Comparison of ENCODE assay signal across 22 mouse cellular contexts in the genomic region with DNA sequence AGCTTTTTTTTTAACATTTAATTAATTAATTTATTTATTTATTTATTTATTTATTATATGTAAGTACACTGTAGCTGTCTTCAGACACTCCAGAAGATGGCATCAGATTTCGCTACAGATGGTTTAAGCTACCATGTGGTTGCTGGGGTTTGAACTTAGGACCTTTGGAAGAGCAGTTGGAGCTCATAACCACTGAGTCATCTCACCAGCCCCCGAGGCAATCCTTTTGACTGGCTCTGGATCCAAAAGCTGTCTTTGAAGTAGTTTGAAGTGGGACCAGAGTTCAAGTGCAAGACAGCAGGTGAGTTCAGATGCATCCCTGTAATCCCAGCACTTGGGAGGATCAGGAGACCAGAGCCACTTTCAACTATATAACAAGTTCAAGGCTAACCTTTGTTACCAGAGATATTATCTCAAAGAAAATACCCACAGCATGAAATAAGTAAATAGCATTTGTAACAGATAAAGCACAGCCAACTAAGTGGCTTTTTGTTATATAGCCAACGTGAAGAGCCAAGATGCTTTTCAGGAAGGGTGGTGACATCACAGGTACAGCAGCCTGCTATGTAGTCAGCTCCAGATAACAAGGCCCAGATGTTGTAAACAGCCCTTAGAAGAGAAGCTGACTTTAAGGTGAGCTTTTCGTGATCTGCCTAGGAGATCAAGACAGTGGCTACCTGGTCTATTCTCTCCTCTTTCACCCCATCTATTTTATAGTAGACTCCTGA. TPM values are rescaled to one million over a fixed set of nuclear protein-coding genes. Genes with fewer than 3 reads are reported as not detected.
A peak's percentile ranks its signal among the peaks of the same experiment; 100 is the strongest.
DNase-seq lines count a peak whose midpoint lies in the region; ATAC-seq and TF ChIP-seq lines count a peak whose summit lies in the region.
"Had no signal": no experiment of that assay in that cellular context is flagged by ENCODE, and none has a peak within 500 bp of the region (broad histone marks: within the 10 kb centered on the region; RNA-seq: fewer than 3 reads in every experiment).

No protein-coding gene starts in this region.

- peak; percentile 45 for DNase-seq in Muller cell, postnatal 12 days (ENCODE audit: inconsistent ontology term)
- DNase-seq in liver, embryonic 14.5 days (ENCODE audit: low read depth in 3 of 3, low spot score in 3 of 3): no peak
- DNase-seq in lung, postnatal 0 days (ENCODE audit: low spot score): no peak
- no peak for DNase-seq in gastrocnemius, postnatal 25 days
- no peak for DNase-seq in layer of hippocampus, adult 2 months (ENCODE audit: low spot score in 2 of 2)
- DNase-seq: adrenal gland, postnatal 36 days; B cell, adult 2 months; cerebellum, adult 18-20 months; gastrocnemius, postnatal 36 days; kidney, adult 2 months; kidney, postnatal 25 days; layer of hippocampus, adult 9-11 months; retina, postnatal 1 day had no signal

- no peak overlapping the region for H3K4me2 ChIP-seq in intestine, postnatal 0 days (replicated peaks; ENCODE audit: low read depth)
- H3K4me2 ChIP-seq in intestine, embryonic 16.5 days (ENCODE audit: low read depth, low read length): no peak overlapping the region
- peak overlapping the region; percentile 57 for H3K4me2 ChIP-seq in liver, embryonic 14.5 days (ENCODE audit: low read depth)
- H3K4me2 ChIP-seq in lung, postnatal 0 days (replicated peaks; ENCODE audit: low read depth, low read length): no peak overlapping the region
- H3K4me2 ChIP-seq: limb, embryonic 12.5 days; lung, embryonic 15.5 days; midbrain, embryonic 12.5 days had no signal

- H3K36me3 ChIP-seq in intestine, postnatal 0 days (ENCODE audit: control insufficient read depth, insufficient read depth): no peaks in the 10 kb centered on the region
- no peaks in the 10 kb centered on the region for H3K36me3 ChIP-seq in intestine, embryonic 16.5 days (ENCODE audit: control insufficient read depth, insufficient read depth, low read length)
- H3K36me3 ChIP-seq in liver, embryonic 14.5 days (replicated peaks; ENCODE audit: control insufficient read depth, insufficient read depth, low read depth): no peaks in the 10 kb centered on the region
- no peaks in the 10 kb centered on the region for H3K36me3 ChIP-seq in lung, postnatal 0 days (ENCODE audit: insufficient read depth, low read length)
- H3K36me3 ChIP-seq: hindbrain, embryonic 10.5 days; limb, embryonic 12.5 days; lung, embryonic 15.5 days; midbrain, embryonic 12.5 days had no signal

- H3K4me1 ChIP-seq in intestine, postnatal 0 days (replicated peaks; ENCODE audit: control insufficient read depth, insufficient read depth, low read length): no peaks in the 10 kb centered on the region
- no peaks in the 10 kb centered on the region for H3K4me1 ChIP-seq in intestine, embryonic 16.5 days (ENCODE audit: control insufficient read depth, insufficient read depth, low read length)
- peaks cover 74 to 76% of the 10 kb centered on the region in 2 experiments for H3K4me1 ChIP-seq in liver, embryonic 14.5 days (replicated peaks; ENCODE audit: control insufficient read depth in 2 of 2, insufficient read depth in 2 of 2, low read length in 1 of 2)
- no peaks in the 10 kb centered on the region for H3K4me1 ChIP-seq in lung, postnatal 0 days (ENCODE audit: insufficient read depth, low read depth, low read length)
- H3K4me1 ChIP-seq: hindbrain, embryonic 10.5 days; limb, embryonic 12.5 days; lung, embryonic 15.5 days; midbrain, embryonic 12.5 days had no signal

- ATAC-seq in intestine, postnatal 0 days: peak; percentile 36; the same call in 1 of the 2 replicates
- no peak for ATAC-seq in intestine, embryonic 16.5 days
- ATAC-seq in liver, embryonic 14.5 days (ENCODE audit: insufficient read depth): peak; percentile 34; the same call in 1 of the 2 replicates
- no peak for ATAC-seq in lung, postnatal 0 days
- ATAC-seq: forebrain, embryonic 14.5 days had no signal

- TF ChIP-seq CTCF in intestine, postnatal 0 days (IDR thresholded peaks at IDR 0.05; ENCODE audit: low read depth): no peak
- no peak for TF ChIP-seq CTCF in liver, embryonic 14.5 days (IDR thresholded peaks at IDR 0.05; ENCODE audit: low read depth)
- no peak for TF ChIP-seq CTCF in lung, postnatal 0 days (IDR thresholded peaks at IDR 0.05)
- no peak for TF ChIP-seq CTCF in layer of hippocampus, adult 2 months (conservative IDR thresholded peaks at IDR 0.05)

- no peaks in the 10 kb centered on the region for H3K27me3 ChIP-seq in intestine, postnatal 0 days (replicated peaks; ENCODE audit: control insufficient read depth, insufficient read depth, low read length)
- H3K27me3 ChIP-seq in intestine, embryonic 16.5 days (replicated peaks; ENCODE audit: control insufficient read depth, insufficient read depth, low read length): no peaks in the 10 kb centered on the region
- no peaks in the 10 kb centered on the region for H3K27me3 ChIP-seq in liver, embryonic 14.5 days (ENCODE audit: control insufficient read depth, insufficient read depth, low read length)
- no peaks in the 10 kb centered on the region for H3K27me3 ChIP-seq in lung, postnatal 0 days (replicated peaks; ENCODE audit: insufficient read depth, low read length)
- H3K27me3 ChIP-seq: limb, embryonic 12.5 days; lung, embryonic 15.5 days; midbrain, embryonic 12.5 days had no signal

- no peak for TF ChIP-seq EP300 in liver, embryonic 14.5 days (IDR thresholded peaks at IDR 0.05; ENCODE audit: low read depth)
- TF ChIP-seq EP300 in lung, postnatal 0 days (IDR thresholded peaks at IDR 0.05): no peak

- H3K9ac ChIP-seq in intestine, postnatal 0 days (ENCODE audit: low read depth, low read length): no peak overlapping the region
- H3K9ac ChIP-seq in intestine, embryonic 16.5 days (ENCODE audit: low read depth, low read length): no peak overlapping the region
- peak overlapping the region; percentile 73 for H3K9ac ChIP-seq in liver, embryonic 14.5 days (replicated peaks)
- no peak overlapping the region for H3K9ac ChIP-seq in lung, postnatal 0 days (replicated peaks; ENCODE audit: low read depth)
- H3K9ac ChIP-seq: limb, embryonic 12.5 days; lung, embryonic 15.5 days; midbrain, embryonic 12.5 days had no signal

- no peaks in the 10 kb centered on the region for H3K9me3 ChIP-seq in intestine, postnatal 0 days (ENCODE audit: control insufficient read depth)
- no peaks in the 10 kb centered on the region for H3K9me3 ChIP-seq in intestine, embryonic 16.5 days (ENCODE audit: control insufficient read depth, low read length)
- no peaks in the 10 kb centered on the region for H3K9me3 ChIP-seq in liver, embryonic 14.5 days (ENCODE audit: control insufficient read depth, low read length)
- H3K9me3 ChIP-seq in lung, postnatal 0 days (ENCODE audit: low read length): no peaks in the 10 kb centered on the region
- H3K9me3 ChIP-seq: hindbrain, embryonic 10.5 days; limb, embryonic 12.5 days; lung, embryonic 15.5 days; midbrain, embryonic 12.5 days had no signal

- H3K27ac ChIP-seq in intestine, postnatal 0 days (ENCODE audit: low read depth, low read length): no peak overlapping the region
- no peak overlapping the region for H3K27ac ChIP-seq in intestine, embryonic 16.5 days (ENCODE audit: low read length)
- peak overlapping the region; percentile 92 for H3K27ac ChIP-seq in liver, embryonic 14.5 days
- no peak overlapping the region for H3K27ac ChIP-seq in lung, postnatal 0 days (ENCODE audit: low read length)
- no peak overlapping the region for H3K27ac ChIP-seq in layer of hippocampus, adult 2 months
- H3K27ac ChIP-seq: hindbrain, embryonic 10.5 days; limb, embryonic 12.5 days; lung, embryonic 15.5 days; macrophage; midbrain, embryonic 12.5 days; stomach, postnatal 0 days had no signal

- H3K4me3 ChIP-seq in intestine, postnatal 0 days (ENCODE audit: low read depth, low read length): no peak overlapping the region
- H3K4me3 ChIP-seq in intestine, embryonic 16.5 days (ENCODE audit: low read length): no peak overlapping the region
- no peak overlapping the region for H3K4me3 ChIP-seq in liver, embryonic 14.5 days (ENCODE audit: insufficient read depth in 1 of 2, low read depth in 2 of 2, low read length in 2 of 2)
- H3K4me3 ChIP-seq in lung, postnatal 0 days (ENCODE audit: low read depth, low read length): no peak overlapping the region
- H3K4me3 ChIP-seq in layer of hippocampus, adult 2 months: no peak overlapping the region
- H3K4me3 ChIP-seq: hindbrain, embryonic 10.5 days; limb, embryonic 12.5 days; lung, embryonic 15.5 days; midbrain, embryonic 12.5 days had no signal

- 61% methylated on average over 4 of the region's 4 CpGs for WGBS in intestine, postnatal 0 days
- 71% methylated on average over 4 of the region's 4 CpGs for whole genome bisulfite sequencing in intestine, embryonic 16.5 days
- WGBS in liver, embryonic 14.5 days (ENCODE audit: insufficient replicate concordance): 51% methylated on average over 4 of the region's 4 CpGs
- WGBS in lung, postnatal 0 days: 68% methylated on average over 4 of the region's 4 CpGs

RNA-seq across cellular contexts. Expression of a gene that starts 7.2 kb away (rescaled TPM):
- 81.9 and 83.1 TPM in 2 replicates for polyA plus RNA-seq in intestine, postnatal 0 days (2015; fragmentation: Nextera tagmentation; extraction: Ambion mirVana)
- 63.2 and 63.5 TPM in 2 replicates for polyA plus RNA-seq in intestine, embryonic 16.5 days (2015; fragmentation: Nextera tagmentation; extraction: Ambion mirVana)
- polyA plus RNA-seq in liver, embryonic 14.5 days (2012; rRNA removed): 89.7 and 116 TPM in 2 replicates
- 198 and 207 TPM in 2 replicates for polyA plus RNA-seq in liver, embryonic 14.5 days (2014; fragmentation: Nextera tagmentation; extraction: Ambion mirVana)
- polyA plus RNA-seq in lung, postnatal 0 days (2015; fragmentation: Nextera tagmentation; extraction: Ambion mirVana): 125 and 127 TPM in 2 replicates
- 10 to 100 TPM; 19.6 to 22.4 TPM for total RNA-seq in gastrocnemius, postnatal 25 days (2021)
- 100 to 1,000 TPM; 116 to 119 TPM for total RNA-seq in layer of hippocampus, adult 2 months (2021)

RNA-seq across cellular contexts. Expression of a gene that starts 46.5 kb away (rescaled TPM):
- 14.0 and 14.7 TPM in 2 replicates for polyA plus RNA-seq in intestine, postnatal 0 days (2015; fragmentation: Nextera tagmentation; extraction: Ambion mirVana)
- 7.7 and 8.8 TPM in 2 replicates for polyA plus RNA-seq in intestine, embryonic 16.5 days (2015; fragmentation: Nextera tagmentation; extraction: Ambion mirVana)
- polyA plus RNA-seq in liver, embryonic 14.5 days (2012; rRNA removed): 0.04 and 0.17 TPM in 2 replicates
- polyA plus RNA-seq in liver, embryonic 14.5 days (2014; fragmentation: Nextera tagmentation; extraction: Ambion mirVana): 0.32 and 0.38 TPM in 2 replicates
- 5.8 and 6.9 TPM in 2 replicates for polyA plus RNA-seq in lung, postnatal 0 days (2015; fragmentation: Nextera tagmentation; extraction: Ambion mirVana)
- under 1 TPM in 1 of 2 experiments, not detected in 1; 0.21 TPM for total RNA-seq in gastrocnemius, postnatal 25 days (2021)
- not detected for total RNA-seq in layer of hippocampus, adult 2 months (2021)
- total RNA-seq: gastrocnemius, postnatal 36 days had no signal

RNA-seq across cellular contexts. Expression of a gene that starts 50.0 kb away (rescaled TPM):
- 36.1 TPM in 2 replicates for polyA plus RNA-seq in intestine, postnatal 0 days (2015; fragmentation: Nextera tagmentation; extraction: Ambion mirVana)
- polyA plus RNA-seq in intestine, embryonic 16.5 days (2015; fragmentation: Nextera tagmentation; extraction: Ambion mirVana): 35.1 and 39.4 TPM in 2 replicates
- 3.7 and 3.9 TPM in 2 replicates for polyA plus RNA-seq in liver, embryonic 14.5 days (2012; rRNA removed)
- 6.0 and 6.3 TPM in 2 replicates for polyA plus RNA-seq in liver, embryonic 14.5 days (2014; fragmentation: Nextera tagmentation; extraction: Ambion mirVana)
- polyA plus RNA-seq in lung, postnatal 0 days (2015; fragmentation: Nextera tagmentation; extraction: Ambion mirVana): 24.4 and 27.9 TPM in 2 replicates
- 10 to 100 TPM; 12.1 to 13.7 TPM for total RNA-seq in gastrocnemius, postnatal 25 days (2021)
- total RNA-seq in layer of hippocampus, adult 2 months (2021): 10 to 100 TPM; 67.6 to 75.5 TPM

Comparison
In these comparisons a context has a peak if more than half of its experiments do, and no peak if none do; other contexts are left out.
1. ATAC-seq: peak in intestine, postnatal 0 days (single experiment) and liver, embryonic 14.5 days (single experiment); none in intestine, embryonic 16.5 days (single experiment) and lung, postnatal 0 days (single experiment).